ENCODE assay signal across 36 mouse cellular contexts in the genomic region with DNA sequence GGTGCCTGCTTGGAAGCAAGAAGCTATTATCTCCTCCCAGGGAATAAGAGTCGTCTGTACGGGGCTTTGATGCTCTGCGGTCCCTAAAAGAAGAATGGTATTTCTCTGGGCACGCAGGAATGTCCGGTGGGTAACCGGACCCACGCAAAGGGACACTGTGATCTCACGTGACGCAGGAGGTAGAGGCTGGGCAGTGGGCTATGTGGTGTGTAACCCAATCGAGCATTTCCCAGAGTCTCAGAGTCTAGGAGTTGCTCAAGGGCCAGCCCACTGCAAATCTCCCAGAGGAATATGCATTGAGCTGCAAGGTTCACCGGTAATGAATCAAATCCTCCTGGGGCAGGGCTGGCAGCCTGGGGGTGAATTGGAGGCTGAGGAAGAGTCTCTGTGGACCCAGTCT. TPM values are rescaled to one million over a fixed set of nuclear protein-coding genes. Genes with fewer than 3 reads are reported as not detected.
"Had no signal": no experiment of that assay in that cellular context is flagged by ENCODE, and none has a peak within 500 bp of the region (broad histone marks: within the 10 kb centered on the region; RNA-seq: fewer than 3 reads in every experiment).

No protein-coding gene starts in this region.

- ATAC-seq: hindbrain, embryonic 16.5 days; hindbrain, postnatal 0 days; inflammation-experienced regulatory T-cells, adult 6 months; intestine, embryonic 15.5 days; intestine, embryonic 16.5 days; intestine, postnatal 0 days had no signal

- H3K4me2 ChIP-seq: heart, embryonic 11.5 days; heart, embryonic 12.5 days; heart, embryonic 13.5 days; heart, embryonic 15.5 days; hindbrain, embryonic 12.5 days; hindbrain, embryonic 13.5 days; hindbrain, embryonic 14.5 days; hindbrain, embryonic 15.5 days; intestine, embryonic 15.5 days had no signal

- H3K36me3 ChIP-seq: heart, embryonic 10.5 days; heart, embryonic 12.5 days; heart, embryonic 13.5 days; heart, embryonic 15.5 days; hindbrain, embryonic 10.5 days; hindbrain, embryonic 12.5 days; hindbrain, embryonic 13.5 days; hindbrain, embryonic 15.5 days; intestine, embryonic 15.5 days had no signal

- H3K4me3 ChIP-seq: heart, adult 2 months; heart, embryonic 10.5 days; heart, embryonic 12.5 days; heart, embryonic 13.5 days; heart, embryonic 15.5 days; hindbrain, embryonic 10.5 days; hindbrain, embryonic 12.5 days; hindbrain, embryonic 13.5 days; hindbrain, embryonic 15.5 days; intestine, embryonic 15.5 days; layer of hippocampus, adult 2 months; left cerebral cortex, adult 2 months had no signal

- DNase-seq: heart, adult 18-20 months; heart, adult 2 months; heart, postnatal 10 days; heart, postnatal 14 days; heart, postnatal 36 days; heart, postnatal 4 days; kidney, adult 11 months; kidney, adult 2 months; kidney, adult 8-10 months; kidney, postnatal 10 days; kidney, postnatal 36 days; kidney, postnatal 4 days; layer of hippocampus, adult 9-11 months; layer of hippocampus, postnatal 36 days had no signal

- H3K4me1 ChIP-seq: heart, embryonic 12.5 days; heart, embryonic 13.5 days; heart, embryonic 15.5 days; hindbrain, embryonic 15.5 days; intestine, embryonic 15.5 days had no signal

- H3K9me3 ChIP-seq: heart, embryonic 10.5 days; heart, embryonic 12.5 days; heart, embryonic 13.5 days; heart, embryonic 15.5 days; hindbrain, embryonic 10.5 days; hindbrain, embryonic 12.5 days; hindbrain, embryonic 13.5 days; hindbrain, embryonic 15.5 days; intestine, embryonic 15.5 days had no signal

- H3K27ac ChIP-seq: heart, adult 2 months; heart, embryonic 10.5 days; heart, embryonic 13.5 days; heart, embryonic 15.5 days; hindbrain, embryonic 10.5 days; hindbrain, embryonic 12.5 days; hindbrain, embryonic 13.5 days; hindbrain, embryonic 14.5 days; hindbrain, embryonic 15.5 days; hindbrain, postnatal 0 days; intestine, embryonic 15.5 days; layer of hippocampus, adult 2 months; left cerebral cortex, adult 2 months had no signal

- H3K27me3 ChIP-seq: intestine, embryonic 15.5 days had no signal

- H3K9ac ChIP-seq: heart, embryonic 12.5 days; heart, embryonic 13.5 days; heart, embryonic 15.5 days; hindbrain, embryonic 12.5 days; hindbrain, embryonic 13.5 days; hindbrain, embryonic 14.5 days; hindbrain, embryonic 15.5 days; intestine, embryonic 15.5 days had no signal

RNA-seq across cellular contexts. Expression of a gene that starts 9.5 kb away (rescaled TPM):
- polyA plus RNA-seq: heart, adult 2 months; heart, embryonic 14.5 days; heart, embryonic 15.5 days; heart, postnatal 0 days; inflammation-experienced regulatory T-cells, adult 6 months; intestine, embryonic 14.5 days; intestine, embryonic 15.5 days; intestine, embryonic 16.5 days; intestine, postnatal 0 days; kidney, adult 2 months had no signal

RNA-seq across cellular contexts. Expression of a gene that starts 18.8 kb away (rescaled TPM):
- polyA plus RNA-seq: heart, adult 2 months; heart, embryonic 11.5 days; heart, embryonic 12.5 days; heart, embryonic 13.5 days; heart, embryonic 14.5 days; heart, embryonic 15.5 days; heart, postnatal 0 days; hindbrain, embryonic 10.5 days; hindbrain, embryonic 11.5 days; hindbrain, embryonic 13.5 days; hindbrain, embryonic 14.5 days; hindbrain, embryonic 15.5 days; hindbrain, embryonic 16.5 days; hindbrain, postnatal 0 days; inflammation-experienced regulatory T-cells, adult 6 months; intestine, embryonic 14.5 days; intestine, embryonic 15.5 days; intestine, embryonic 16.5 days; intestine, postnatal 0 days; kidney, adult 2 months had no signal
